Mouse (Mus musculus): Measurements from ENCODE around the gene Lta. TPM values are rescaled to one million over a fixed set of nuclear protein-coding genes. Genes with fewer than 3 reads are reported as not detected.

Gene Lta
- polyA plus RNA-seq, 1 experiment from 2014 or later: not detected

DNA sequence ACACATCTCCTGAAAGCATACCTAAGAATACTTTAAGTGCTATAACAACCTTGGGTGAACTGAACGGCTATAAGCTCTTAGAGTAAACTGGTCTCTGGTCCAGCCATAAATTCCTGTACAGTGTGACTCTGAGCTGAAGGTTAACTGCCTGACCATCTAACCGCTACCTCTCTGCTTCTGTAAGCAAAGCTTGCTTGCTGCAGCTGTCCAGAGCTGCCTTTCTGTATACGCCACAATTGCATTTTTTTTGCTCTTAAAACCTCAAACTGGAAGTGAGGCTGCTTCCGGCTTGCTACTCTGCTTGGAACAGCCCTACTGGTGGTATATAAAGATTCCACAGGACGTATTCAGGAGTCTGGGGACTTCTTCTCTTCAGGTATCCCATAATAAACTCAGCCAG is 27.5 kb upstream of the Lta start:
- peak overlapping the region; percentile 91 for H3K27ac ChIP-seq
- 16% methylated on average over 5 of the region's 5 CpGs for WGBS (ENCODE audit: missing documents)
- H3K36me3 ChIP-seq (ENCODE audit: inconsistent target): peaks cover 25% of the 10 kb centered on the region
- H3K79me2 ChIP-seq (ENCODE audit: inconsistent target): peaks cover 55% of the 10 kb centered on the region
- peak overlapping the region; percentile 55 for H3K4me3 ChIP-seq (ENCODE audit: inconsistent target)

DNA sequence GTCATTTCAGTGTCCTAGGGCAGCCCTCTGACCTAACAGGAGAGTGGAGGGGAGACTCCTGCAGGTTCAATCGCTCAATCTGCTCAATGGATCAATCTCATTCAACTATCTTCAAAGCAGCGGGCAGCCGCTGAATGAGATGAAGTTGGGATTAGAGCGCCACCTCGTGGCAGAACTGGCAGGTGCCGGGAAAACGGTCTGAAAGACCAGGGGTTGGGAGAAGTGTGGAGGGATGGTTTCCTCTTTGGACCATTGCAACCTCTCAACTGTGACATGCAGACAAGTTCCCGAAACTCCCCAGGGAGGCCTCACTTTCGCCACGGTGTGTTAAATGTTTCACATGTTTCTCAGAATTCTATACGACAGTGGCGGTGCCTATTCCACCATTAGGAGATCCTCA is 26.9 kb upstream of the Lta start:
- Histone ChIP-seq H3K36me3 (ENCODE audit: inconsistent target) (peaks cover 30% of the 10 kb centered on the region), H3K4me3 (ENCODE audit: inconsistent target) (0 out of 2 replicates have a peak overlapping the region, but pooled peaks have one; percentile 55), H3K27ac (peak overlapping the region; percentile 91), H3K79me2 (ENCODE audit: inconsistent target) (peaks cover 61% of the 10 kb centered on the region)
- 6% methylated on average over 12 of the region's 12 CpGs for WGBS (ENCODE audit: missing documents)

DNA sequence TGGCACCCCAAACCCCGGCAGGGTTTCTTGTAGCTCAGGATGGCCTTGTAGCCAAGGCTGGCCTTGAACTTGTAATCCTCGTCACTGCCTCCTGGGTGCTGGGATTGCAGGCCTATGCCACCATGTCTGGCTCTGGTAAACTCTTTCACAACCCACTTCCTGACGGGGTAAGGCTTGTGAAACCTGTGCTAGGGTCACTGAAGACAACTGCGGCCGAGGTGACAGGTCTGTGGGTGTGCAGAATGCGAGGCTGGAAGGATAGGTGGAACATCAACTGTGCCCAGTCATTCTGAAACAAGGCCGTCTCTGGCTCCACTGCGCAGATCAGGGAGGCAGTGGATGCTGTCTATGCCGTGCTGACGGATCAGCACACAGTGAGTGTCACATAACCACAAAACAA is 25.9 kb upstream of the Lta start:
- H3K4me3 ChIP-seq (ENCODE audit: inconsistent target): no peak overlapping the region
- H3K36me3 ChIP-seq (ENCODE audit: inconsistent target): peaks cover 30% of the 10 kb centered on the region
- H3K27ac ChIP-seq: 0 out of 2 replicates have a peak overlapping the region, but pooled peaks have one; percentile 5
- H3K79me2 ChIP-seq (ENCODE audit: inconsistent target): peaks cover 72% of the 10 kb centered on the region
- 49% methylated on average over 10 of the region's 10 CpGs for WGBS (ENCODE audit: missing documents)

DNA sequence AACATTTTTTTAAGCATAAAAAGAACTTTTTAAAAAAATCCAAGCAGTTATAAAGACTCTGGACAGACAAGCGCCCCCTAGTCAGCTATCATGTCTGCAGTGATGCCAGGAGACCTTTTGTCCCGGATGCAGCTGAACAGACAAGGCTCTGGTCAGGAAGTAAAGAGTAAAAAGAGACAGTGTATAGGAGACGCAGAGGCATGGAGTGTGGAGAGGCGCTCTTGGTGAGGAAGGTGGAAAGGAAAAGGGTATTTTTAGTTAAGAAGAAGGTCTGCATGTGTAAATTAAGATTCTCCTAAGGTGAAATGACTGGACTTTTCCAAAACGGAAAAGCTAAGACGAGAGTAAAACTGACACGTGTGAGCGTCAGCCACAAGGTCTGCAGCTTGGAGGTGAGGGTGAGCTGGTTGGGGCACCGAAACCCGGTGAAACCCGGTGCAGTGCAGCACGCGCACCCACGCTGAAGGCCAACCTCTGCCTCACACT is 21.5 kb upstream of the Lta start:
- H3K4me3 ChIP-seq (ENCODE audit: inconsistent target): no peak overlapping the region
- 81% methylated on average over 14 of the region's 14 CpGs for WGBS (ENCODE audit: missing documents)
- H3K79me2 ChIP-seq (ENCODE audit: inconsistent target): peaks cover 99% of the 10 kb centered on the region
- peaks cover 30% of the 10 kb centered on the region for H3K36me3 ChIP-seq (ENCODE audit: inconsistent target)
- no peak overlapping the region for H3K27ac ChIP-seq

DNA sequence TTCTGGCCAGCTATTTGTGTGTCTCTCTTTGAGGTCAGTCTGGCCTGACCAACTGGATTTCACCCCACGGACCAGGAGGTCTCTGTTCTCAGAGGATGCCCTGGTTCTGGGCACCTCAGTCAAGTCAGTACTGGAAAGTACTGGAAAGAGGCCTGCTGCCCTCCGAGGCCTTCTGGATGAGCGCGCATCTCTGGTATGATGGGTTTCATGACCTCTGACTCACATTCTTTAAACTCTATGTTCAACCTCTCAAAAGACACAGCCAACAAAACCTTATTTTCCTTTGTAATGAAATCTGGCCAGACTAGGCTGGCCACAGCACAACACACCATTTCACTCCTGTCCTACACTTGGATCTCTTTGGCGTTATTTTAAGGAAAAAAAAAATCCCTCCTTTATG is 20.3 kb upstream of the Lta start:
- 88% methylated on average over 5 of the region's 5 CpGs for WGBS (ENCODE audit: missing documents)
- Histone ChIP-seq H3K36me3 (ENCODE audit: inconsistent target) (peaks cover 30% of the 10 kb centered on the region), H3K27ac (no peak overlapping the region)

DNA sequence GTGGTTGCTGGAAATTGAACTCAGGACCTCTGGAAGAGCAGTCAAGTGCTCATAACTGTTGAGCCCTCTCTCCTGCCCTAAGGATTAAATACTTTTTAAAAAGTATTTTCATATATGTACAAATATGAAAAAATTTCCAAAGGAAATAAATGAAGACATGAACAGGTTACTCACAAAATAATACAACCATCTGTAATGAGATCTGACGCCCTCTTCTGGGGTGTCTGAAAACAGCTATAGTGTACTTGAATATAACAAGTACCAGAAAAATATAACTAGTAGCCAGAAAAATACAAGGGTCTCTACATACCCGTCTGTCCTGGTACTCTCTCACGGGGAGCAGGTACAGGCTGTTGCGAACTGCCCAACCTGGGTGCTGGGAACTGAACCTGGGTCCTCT is 19.5 kb upstream of the Lta start:
- no peak overlapping the region for H3K27ac ChIP-seq
- H3K79me2 ChIP-seq (ENCODE audit: inconsistent target): peaks cover 88% of the 10 kb centered on the region
- no peak overlapping the region for H3K4me3 ChIP-seq (ENCODE audit: inconsistent target)
- 97% methylated on average over 4 of the region's 4 CpGs for WGBS (ENCODE audit: missing documents)
- H3K36me3 ChIP-seq (ENCODE audit: inconsistent target): peaks cover 25% of the 10 kb centered on the region

More for the DNA sequence above, 20.3 kb upstream of the Lta start:
- no peak overlapping the region for H3K4me3 ChIP-seq (ENCODE audit: inconsistent target)
- H3K79me2 ChIP-seq (ENCODE audit: inconsistent target): peaks cover 97% of the 10 kb centered on the region

DNA sequence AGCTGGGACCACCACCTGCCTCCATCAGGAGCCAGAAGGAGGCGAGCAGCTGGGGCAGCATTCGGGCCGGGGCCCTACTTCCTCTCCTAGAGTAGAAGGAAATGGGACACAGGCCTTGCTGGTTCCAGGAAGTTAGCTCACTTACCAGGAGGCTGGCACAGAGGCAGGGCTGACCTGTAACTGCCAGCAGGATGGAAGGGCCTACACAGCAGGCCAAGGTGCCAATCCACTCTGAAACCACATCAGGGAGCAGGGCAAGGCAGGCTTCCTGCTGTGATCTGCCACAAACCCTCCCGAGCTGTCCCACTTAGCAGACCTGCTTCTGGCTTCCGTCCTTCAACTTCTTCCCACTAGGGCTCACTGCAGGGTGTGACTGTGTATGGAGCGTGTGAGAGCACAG is 17.1 kb upstream of the Lta start:
- peak overlapping the region; percentile 68 for H3K27ac ChIP-seq
- WGBS (ENCODE audit: missing documents): 26% methylated on average over 6 of the region's 6 CpGs

DNA sequence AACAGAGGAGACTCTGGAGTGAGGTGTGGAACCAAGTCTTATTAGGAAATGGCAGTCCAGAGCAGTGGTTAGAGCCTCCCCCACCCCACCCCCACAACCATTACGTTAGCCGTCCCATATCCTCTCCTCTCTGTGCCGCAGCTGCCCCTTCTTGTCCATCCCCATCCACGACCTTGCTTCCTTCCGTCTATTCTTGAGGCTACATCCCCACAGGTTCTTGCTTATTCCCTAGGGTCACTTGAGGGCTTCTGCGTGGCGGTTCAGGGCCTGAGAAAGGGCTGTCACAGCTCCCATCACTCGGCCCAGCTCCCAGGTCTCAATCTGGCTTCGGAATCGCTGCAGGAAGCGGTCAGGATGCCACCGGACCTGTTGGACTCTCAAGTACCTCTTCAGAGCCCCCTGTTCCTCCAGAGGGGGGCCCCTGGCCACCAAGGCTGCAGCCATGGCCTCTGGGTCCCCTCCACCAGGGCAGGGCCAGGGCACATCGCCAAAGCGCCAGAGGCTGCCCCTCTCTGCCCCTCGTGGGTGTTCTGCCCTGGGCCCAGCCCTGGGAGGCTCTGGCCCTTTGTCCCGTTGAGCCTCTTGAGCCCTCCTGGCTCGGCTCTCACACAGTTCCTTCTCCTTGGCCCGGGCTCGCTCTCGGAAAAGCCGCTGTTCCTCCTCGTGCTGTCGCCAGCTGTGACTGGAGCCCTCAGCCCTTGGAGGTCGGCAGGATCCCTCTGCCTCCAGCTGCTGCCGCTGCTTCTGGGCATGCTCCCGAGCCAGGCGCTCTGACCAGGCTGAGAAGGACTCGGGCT is 15.2 kb upstream of the Lta start, which contains the start of gene Gm16181:
TSS of gene Gm16181 (plus strand) at position 679 of the 797 bp plus-strand sequence.
- 53% methylated on average over 26 of the region's 28 CpGs for WGBS (ENCODE audit: missing documents)
- H3K4me3 ChIP-seq (ENCODE audit: inconsistent target): no peak within 1 kb of the TSS

More for the DNA sequence above, 17.1 kb upstream of the Lta start:
- no peak overlapping the region for H3K4me3 ChIP-seq (ENCODE audit: inconsistent target)
- 0 out of 2 replicates have a peak, but pooled peaks cover 1% of the 10 kb centered on the region for H3K36me3 ChIP-seq (ENCODE audit: inconsistent target)
- H3K79me2 ChIP-seq (ENCODE audit: inconsistent target): peaks cover 65% of the 10 kb centered on the region

DNA sequence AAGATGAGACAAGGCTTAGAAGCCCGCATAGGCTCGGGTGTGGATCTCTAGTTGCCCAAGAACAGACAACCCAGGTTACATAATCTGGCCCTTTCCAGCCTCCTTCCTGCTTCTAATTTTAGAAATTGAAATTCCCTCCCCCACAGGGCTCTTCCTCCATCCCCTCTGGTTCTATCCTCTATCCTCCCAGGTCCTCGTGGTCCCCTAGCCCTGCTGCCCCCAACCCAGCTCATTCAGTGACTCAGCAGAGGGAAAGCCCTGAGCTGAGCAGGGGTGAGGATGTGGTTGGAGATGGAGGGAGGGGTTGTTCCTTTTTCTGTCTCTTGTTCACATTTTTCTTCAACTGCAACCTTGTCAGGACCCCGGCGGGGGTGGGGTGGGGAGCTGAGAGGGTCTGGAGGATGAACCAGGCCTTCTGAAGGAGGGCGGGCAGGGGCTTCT is 14.5 kb upstream of the Lta start:
- Histone ChIP-seq H3K79me2 (ENCODE audit: inconsistent target) (peaks cover 38% of the 10 kb centered on the region), H3K36me3 (ENCODE audit: inconsistent target) (no peaks in the 10 kb centered on the region), H3K27ac (peak overlapping the region; percentile 94), H3K4me3 (ENCODE audit: inconsistent target) (no peak overlapping the region)
- WGBS (ENCODE audit: missing documents): 0% methylated on average over 6 of the region's 6 CpGs

More for the DNA sequence above, 15.2 kb upstream of the Lta start, which contains the start of gene Gm16181:
- Histone ChIP-seq H3K27ac (peak within 1 kb of the TSS; percentile 94), H3K36me3 (ENCODE audit: inconsistent target) (no peaks in the 10 kb centered on the region), H3K79me2 (ENCODE audit: inconsistent target) (peaks cover 46% of the 10 kb centered on the region)

DNA sequence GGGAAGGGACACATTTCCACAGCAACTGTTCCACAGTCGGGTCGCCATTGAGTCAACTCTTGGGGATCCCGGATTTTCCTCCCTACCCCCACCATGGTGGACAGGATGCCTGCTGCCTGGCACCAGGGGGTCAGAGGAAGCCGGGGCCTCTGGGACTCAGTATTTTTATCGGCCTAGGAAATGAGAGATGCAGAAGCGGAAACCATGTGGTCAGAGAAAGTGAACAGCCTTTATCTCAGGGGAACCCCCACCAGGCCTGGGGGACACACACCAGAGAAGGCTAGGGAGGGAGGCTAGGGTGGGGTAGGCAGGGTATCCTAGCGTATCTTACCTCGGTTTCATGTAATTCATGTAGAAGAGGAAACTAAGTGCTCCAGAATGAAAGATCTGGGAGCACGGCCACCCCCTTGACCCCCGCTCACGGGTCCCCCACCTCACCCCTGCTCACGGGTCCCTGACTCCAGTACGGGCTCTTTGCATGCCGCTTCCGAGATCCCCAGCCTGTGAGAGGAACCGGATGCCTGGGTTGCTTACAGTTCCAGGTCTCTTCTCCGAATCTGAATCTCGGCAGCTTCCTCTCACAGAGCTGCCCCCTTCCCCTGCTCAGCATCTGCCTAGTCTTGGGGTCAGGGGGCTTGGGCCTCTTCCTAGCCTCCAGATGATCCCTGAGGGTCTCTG is 13.5 kb upstream of the Lta start:
- 4% methylated on average over 18 of the region's 18 CpGs for WGBS (ENCODE audit: missing documents)
- Histone ChIP-seq H3K79me2 (ENCODE audit: inconsistent target) (peaks cover 29% of the 10 kb centered on the region; the same call in 1 of the 2 replicates), H3K27ac (peak overlapping the region; percentile 94)

DNA sequence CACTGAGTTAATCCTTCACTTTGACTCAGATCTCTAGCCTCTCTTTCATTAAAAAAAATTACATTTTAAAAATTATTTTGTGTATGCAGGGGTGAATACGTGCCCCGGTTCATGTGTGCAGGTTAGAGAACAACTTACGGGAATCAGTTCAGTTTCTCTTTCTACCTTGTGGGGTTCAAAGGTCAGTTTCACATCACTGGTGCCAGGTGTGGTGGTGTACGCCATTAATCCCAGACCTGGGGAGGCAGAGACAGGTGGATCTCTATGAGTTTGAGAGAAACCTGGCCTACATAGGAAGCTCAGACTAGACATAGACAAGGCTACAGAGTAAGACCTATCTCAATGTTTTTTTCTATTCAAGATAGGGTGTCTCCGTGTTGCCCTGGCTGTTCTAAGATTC is 7.9 kb upstream of the Lta start:
- Histone ChIP-seq H3K36me3 (ENCODE audit: inconsistent target) (no peaks in the 10 kb centered on the region), H3K79me2 (ENCODE audit: inconsistent target) (no peaks in the 10 kb centered on the region), H3K27ac (no peak overlapping the region), H3K4me3 (ENCODE audit: inconsistent target) (no peak overlapping the region)
- 99% methylated on average over 5 of the region's 5 CpGs for WGBS (ENCODE audit: missing documents)

More for the DNA sequence above, 13.5 kb upstream of the Lta start:
- Histone ChIP-seq H3K36me3 (ENCODE audit: inconsistent target) (no peaks in the 10 kb centered on the region), H3K4me3 (ENCODE audit: inconsistent target) (peak overlapping the region; percentile 14)

DNA sequence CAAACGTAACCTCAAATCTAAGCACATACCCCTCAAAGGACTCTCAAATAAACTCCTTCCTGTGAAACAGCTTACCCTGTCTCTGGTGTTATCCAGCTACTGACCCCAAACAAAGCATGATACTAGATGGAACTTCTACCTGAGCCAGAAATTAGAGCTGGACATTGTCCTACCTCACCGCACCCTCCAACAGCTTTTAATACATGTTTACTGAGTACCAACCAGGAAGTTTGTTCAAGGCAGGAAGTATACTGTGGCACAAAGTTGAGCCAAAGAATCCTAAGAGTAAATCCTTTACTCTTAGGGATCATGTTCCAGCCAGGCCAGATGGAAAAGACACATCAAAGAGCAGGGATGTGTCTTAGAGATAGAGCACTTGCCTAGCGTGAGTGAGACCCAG is 5.4 kb upstream of the Lta start:
- no peak overlapping the region for H3K4me3 ChIP-seq (ENCODE audit: inconsistent target)
- WGBS (ENCODE audit: missing documents): 63% methylated on average over 3 of the region's 3 CpGs
- peak overlapping the region; percentile 93 for H3K27ac ChIP-seq
- no peaks in the 10 kb centered on the region for H3K79me2 ChIP-seq (ENCODE audit: inconsistent target)
- no peaks in the 10 kb centered on the region for H3K36me3 ChIP-seq (ENCODE audit: inconsistent target)

DNA sequence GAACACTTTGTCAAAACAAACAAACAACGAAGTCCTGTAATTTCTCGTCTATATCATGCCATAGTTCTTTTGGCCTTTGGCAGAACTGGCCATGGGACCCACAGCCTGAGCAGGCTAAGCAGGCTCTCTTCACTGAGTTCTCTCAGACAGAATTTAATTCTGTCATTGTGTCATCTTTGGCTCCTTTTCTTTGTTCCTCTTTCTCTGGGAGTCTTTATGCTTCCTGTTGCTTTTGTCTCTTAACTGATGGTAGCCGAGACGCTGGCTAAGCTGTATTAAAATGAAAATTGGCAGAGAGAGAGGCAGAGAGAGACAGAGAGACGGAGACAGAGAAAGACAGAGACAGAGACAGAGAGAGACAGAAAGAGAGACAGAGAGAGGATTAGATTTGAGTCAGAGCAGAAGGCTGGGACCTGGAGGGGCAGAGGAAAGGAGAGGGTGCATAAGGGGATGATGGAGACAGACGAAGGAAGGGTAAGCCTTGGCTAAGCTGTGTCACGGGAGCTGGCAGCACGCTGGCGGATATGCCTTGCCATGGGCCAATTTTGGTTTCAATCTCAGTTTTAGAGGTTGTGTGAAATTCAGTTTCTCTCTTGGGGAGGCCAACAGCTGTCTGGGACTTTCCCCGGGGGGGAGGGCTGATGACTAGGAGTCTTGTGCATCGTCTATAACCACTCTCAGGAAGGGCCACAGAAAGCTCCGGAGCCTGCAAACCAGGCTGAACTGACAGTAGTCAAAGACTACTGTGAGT is 4.8 kb upstream of the Lta start:
- peak overlapping the region; percentile 5; the same call in 1 of the 2 replicates for H3K4me3 ChIP-seq (ENCODE audit: inconsistent target)
- 7% methylated on average over 12 of the region's 12 CpGs for WGBS (ENCODE audit: missing documents)

DNA sequence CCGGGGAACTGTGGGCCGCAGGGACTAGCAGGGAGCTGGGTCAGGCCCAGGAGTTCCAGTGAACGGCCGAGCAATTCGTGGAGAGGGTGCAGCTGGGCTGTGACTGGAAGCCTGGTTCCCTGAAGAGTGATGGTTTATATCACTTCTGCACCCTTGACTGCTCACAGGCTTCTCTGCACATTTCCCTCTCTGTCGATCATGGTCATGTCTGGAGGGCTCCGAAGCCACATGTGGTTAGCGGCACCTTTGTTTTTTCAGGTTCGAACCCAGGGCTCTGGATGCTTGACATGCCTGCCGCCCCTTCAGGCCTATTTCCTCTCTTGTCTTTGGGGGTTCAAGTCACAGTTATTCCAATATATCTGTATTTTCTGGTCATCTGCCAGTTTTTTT is 224 bp upstream of the Lta start:
- 87% methylated on average over 10 of the region's 10 CpGs for WGBS (ENCODE audit: missing documents)
- peaks cover 12% of the 10 kb centered on the region for H3K79me2 ChIP-seq (ENCODE audit: inconsistent target)
- no peak overlapping the region for H3K27ac ChIP-seq
- no peak overlapping the region for H3K4me3 ChIP-seq (ENCODE audit: inconsistent target)
- H3K36me3 ChIP-seq (ENCODE audit: inconsistent target): no peaks in the 10 kb centered on the region

More for the DNA sequence above, 4.8 kb upstream of the Lta start:
- Histone ChIP-seq H3K36me3 (ENCODE audit: inconsistent target) (no peaks in the 10 kb centered on the region), H3K27ac (peak overlapping the region; percentile 93), H3K79me2 (ENCODE audit: inconsistent target) (no peaks in the 10 kb centered on the region)
